Mouse (Mus musculus): ENCODE measurements at regions not wholly inside any gene's neighbourhood (a gene's known extent, or its start where the extent isn't known, plus 50 kb on each side); places are given as distances from the start of the nearest gene placed in this dataset.

DNA sequence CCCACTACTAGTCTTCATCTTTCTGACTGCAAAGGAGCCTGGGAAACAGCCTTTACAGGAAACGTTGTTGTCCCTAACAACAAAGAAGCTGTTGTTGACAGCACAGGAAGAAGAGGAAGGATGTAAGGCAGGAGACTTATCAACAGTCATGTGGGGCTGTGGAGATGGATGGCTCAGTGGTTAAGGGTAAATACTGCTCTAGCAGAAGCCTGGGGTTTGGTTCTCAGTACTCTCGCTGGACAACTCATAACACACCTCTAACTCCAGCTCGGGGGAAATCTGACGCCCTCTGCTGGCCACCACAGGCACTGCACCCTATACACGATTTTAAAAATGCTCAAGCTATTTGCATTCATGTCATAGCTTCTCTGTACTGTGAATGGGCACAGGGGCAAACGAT is 168.3 kb upstream of the Spdye4c start:
- Histone ChIP-seq H3K36me3 (replicated peaks; ENCODE audit: control insufficient read depth, insufficient read depth, low read depth) (no peaks in the 10 kb centered on the region), H3K27ac (no peak overlapping the region), H3K4me3 (ENCODE audit: insufficient read depth in 1 of 2, low read depth in 2 of 2, low read length in 2 of 2) (no peak overlapping the region), H3K27me3 (ENCODE audit: control insufficient read depth, insufficient read depth, low read length) (no peaks in the 10 kb centered on the region), H3K9me3 (ENCODE audit: control insufficient read depth, low read length) (no peaks in the 10 kb centered on the region), H3K9ac (replicated peaks) (no peak overlapping the region), H3K4me2 (ENCODE audit: low read depth) (no peak overlapping the region), H3K4me1 (replicated peaks; ENCODE audit: control insufficient read depth in 2 of 2, insufficient read depth in 2 of 2, low read length in 1 of 2) (peaks cover 5 to 22% of the 10 kb centered on the region in 2 experiments; a peak in 3 of 4 replicates)
- TF ChIP-seq CTCF (IDR thresholded peaks at IDR 0.05; ENCODE audit: low read depth) (peak; percentile 80), EP300 (IDR thresholded peaks at IDR 0.05; ENCODE audit: low read depth) (no peak)
- DNase-seq (ENCODE audit: low read depth in 3 of 3, low spot score in 3 of 3): no peak
- WGBS (ENCODE audit: insufficient replicate concordance): 22% methylated on average over 6 of the region's 6 CpGs
- ATAC-seq (ENCODE audit: insufficient read depth): no peak

DNA sequence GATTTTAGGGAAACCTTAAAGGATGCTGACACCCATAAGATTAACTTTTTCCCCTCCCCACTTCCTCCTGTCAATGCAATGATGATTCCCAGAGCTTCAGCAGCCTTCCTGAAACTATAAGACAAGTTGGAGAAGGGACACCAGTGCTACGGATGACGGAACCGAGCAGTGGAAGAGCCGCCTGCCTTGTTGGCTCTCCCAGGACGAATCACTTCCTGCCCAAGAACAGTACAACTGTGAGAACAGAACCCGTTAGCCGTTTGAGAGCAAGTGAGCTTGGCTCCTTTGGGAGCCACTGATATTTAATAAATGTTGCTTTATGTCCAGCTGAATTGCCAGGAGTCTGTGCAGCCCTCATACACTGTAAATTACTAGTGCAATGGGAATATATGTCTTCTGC is 166.8 kb upstream of the Spdye4c start:
- 40% methylated on average over 7 of the region's 7 CpGs for WGBS (ENCODE audit: insufficient replicate concordance)
- Histone ChIP-seq H3K27me3 (ENCODE audit: control insufficient read depth, insufficient read depth, low read length) (peaks cover 4% of the 10 kb centered on the region; the same call in 1 of the 2 replicates), H3K4me1 (replicated peaks; ENCODE audit: control insufficient read depth in 2 of 2, insufficient read depth in 2 of 2, low read length in 1 of 2) (peaks cover 6 to 19% of the 10 kb centered on the region in 2 experiments; a peak in 2 of 4 replicates), H3K4me3 (ENCODE audit: insufficient read depth in 1 of 2, low read depth in 2 of 2, low read length in 2 of 2) (no peak overlapping the region), H3K9me3 (ENCODE audit: control insufficient read depth, low read length) (no peaks in the 10 kb centered on the region), H3K9ac (replicated peaks) (no peak overlapping the region), H3K36me3 (replicated peaks; ENCODE audit: control insufficient read depth, insufficient read depth, low read depth) (no peaks in the 10 kb centered on the region), H3K4me2 (ENCODE audit: low read depth) (no peak overlapping the region), H3K27ac (no peak overlapping the region)
- TF ChIP-seq EP300 (IDR thresholded peaks at IDR 0.05; ENCODE audit: low read depth): no peak
- no peak for TF ChIP-seq CTCF (IDR thresholded peaks at IDR 0.05; ENCODE audit: low read depth)
- no peak for ATAC-seq (ENCODE audit: insufficient read depth)
- no peak for DNase-seq (ENCODE audit: low read depth in 3 of 3, low spot score in 3 of 3)

DNA sequence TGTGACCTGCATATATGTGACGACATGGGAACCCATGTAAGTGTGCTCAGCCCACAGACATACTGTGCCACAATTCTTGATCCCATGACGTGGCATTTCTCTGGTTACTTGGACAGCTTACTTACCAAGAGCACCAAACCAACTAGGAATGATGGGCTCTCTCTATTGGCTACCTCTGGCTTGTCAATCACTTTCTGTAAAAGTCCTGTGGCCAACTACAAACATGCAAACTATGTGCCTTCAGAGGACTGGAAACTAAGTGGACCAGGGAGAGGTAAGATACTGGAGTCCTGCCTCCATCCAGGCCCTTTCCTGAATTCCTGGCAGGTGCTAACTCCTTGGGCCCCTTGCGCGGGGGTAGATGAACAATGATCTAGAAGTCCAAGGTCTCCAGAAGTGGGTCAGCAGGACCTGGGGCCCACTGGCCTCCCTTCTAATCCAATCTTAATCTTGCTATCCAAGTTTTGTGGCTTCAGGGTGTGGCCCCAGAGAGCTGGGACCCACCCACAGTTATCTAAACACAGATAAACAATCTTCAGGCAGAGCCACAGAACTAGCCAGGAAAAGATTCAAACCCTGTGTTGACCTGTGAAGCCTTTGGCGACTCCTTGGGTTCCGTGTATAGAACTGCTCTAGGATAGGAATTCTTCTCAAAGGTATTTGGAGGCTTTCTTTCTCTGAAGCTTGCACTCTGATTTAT is 163.7 kb upstream of the Spdye4c start:
- H3K9ac ChIP-seq (replicated peaks): no peak overlapping the region
- H3K27ac ChIP-seq: no peak overlapping the region
- H3K27me3 ChIP-seq (ENCODE audit: control insufficient read depth, insufficient read depth, low read length): peaks cover 4% of the 10 kb centered on the region; the same call in 1 of the 2 replicates
- peak overlapping the region; percentile 41 for H3K4me2 ChIP-seq (ENCODE audit: low read depth)
- DNase-seq (ENCODE audit: low read depth in 3 of 3, low spot score in 3 of 3) (no peak), ATAC-seq (ENCODE audit: insufficient read depth) (no peak)
- 48% methylated on average over 6 of the region's 6 CpGs for WGBS (ENCODE audit: insufficient replicate concordance)
- TF ChIP-seq EP300 (IDR thresholded peaks at IDR 0.05; ENCODE audit: low read depth) (no peak), CTCF (IDR thresholded peaks at IDR 0.05; ENCODE audit: low read depth) (no peak)
- H3K4me3 ChIP-seq (ENCODE audit: insufficient read depth in 1 of 2, low read depth in 2 of 2, low read length in 2 of 2): no peak overlapping the region
- no peaks in the 10 kb centered on the region for H3K36me3 ChIP-seq (replicated peaks; ENCODE audit: control insufficient read depth, insufficient read depth, low read depth)
- no peaks in the 10 kb centered on the region for H3K9me3 ChIP-seq (ENCODE audit: control insufficient read depth, low read length)
- H3K4me1 ChIP-seq (replicated peaks; ENCODE audit: control insufficient read depth in 2 of 2, insufficient read depth in 2 of 2, low read length in 1 of 2): peaks cover 6 to 13% of the 10 kb centered on the region in 2 experiments; a peak in 3 of 4 replicates

DNA sequence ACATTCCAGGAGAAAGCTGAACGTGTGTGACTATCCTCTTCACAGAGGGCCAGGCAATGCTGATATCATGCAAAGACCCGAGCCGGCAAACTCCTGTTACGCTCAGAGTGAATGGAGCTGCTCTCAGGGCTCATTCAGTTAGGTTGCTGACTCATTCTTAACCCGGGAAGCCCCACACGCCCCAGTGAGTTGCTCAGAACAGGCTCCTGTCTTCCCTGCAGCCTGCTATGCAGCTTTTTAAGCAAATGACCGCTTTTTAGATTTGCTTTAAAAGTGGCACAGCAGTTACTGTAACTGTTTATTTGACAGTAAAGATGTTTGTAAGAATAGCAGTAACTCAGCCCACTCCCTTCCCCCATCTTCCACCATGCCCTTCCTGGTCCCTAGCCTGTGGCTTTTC is 162.9 kb upstream of the Spdye4c start:
- ATAC-seq (ENCODE audit: insufficient read depth): 0 out of 2 replicates have a peak, but pooled peaks have one; percentile 47
- H3K4me1 ChIP-seq (replicated peaks; ENCODE audit: control insufficient read depth in 2 of 2, insufficient read depth in 2 of 2, low read length in 1 of 2): peaks cover 6 to 13% of the 10 kb centered on the region in 2 experiments; a peak in 3 of 4 replicates
- H3K27me3 ChIP-seq (ENCODE audit: control insufficient read depth, insufficient read depth, low read length): peaks cover 4% of the 10 kb centered on the region; the same call in 1 of the 2 replicates
- WGBS (ENCODE audit: insufficient replicate concordance): 3% methylated on average over 7 of the region's 7 CpGs
- peak overlapping the region; percentile 41 for H3K4me2 ChIP-seq (ENCODE audit: low read depth)
- H3K9ac ChIP-seq (replicated peaks): no peak overlapping the region
- TF ChIP-seq CTCF (IDR thresholded peaks at IDR 0.05; ENCODE audit: low read depth): no peak
- TF ChIP-seq EP300 (IDR thresholded peaks at IDR 0.05; ENCODE audit: low read depth): no peak
- no peak overlapping the region for H3K27ac ChIP-seq
- peak overlapping the region; percentile 10 to 38 for H3K4me3 ChIP-seq (ENCODE audit: insufficient read depth in 1 of 2, low read depth in 2 of 2, low read length in 2 of 2)
- H3K36me3 ChIP-seq (replicated peaks; ENCODE audit: control insufficient read depth, insufficient read depth, low read depth): no peaks in the 10 kb centered on the region
- DNase-seq (ENCODE audit: low read depth in 3 of 3, low spot score in 3 of 3): no peak
- H3K9me3 ChIP-seq (ENCODE audit: control insufficient read depth, low read length): no peaks in the 10 kb centered on the region

All from liver, embryonic 14.5 days (tissue).